Mouse (Mus musculus) CH12.LX (cell line): ENCODE data around the gene Myh1. TPM values are rescaled to one million over a fixed set of nuclear protein-coding genes. Genes with fewer than 3 reads are reported as not detected.

Experiments
- DNase-seq: peaks from one replicate; pipeline ENCODE4 v3.0.0-alpha.2; 2013; ENCODE audit errors: extremely low read depth
- H3K27ac ChIP-seq: 2 replicates; pipeline ENCODE4 v1.5.1; 2012; ENCODE audit warnings: low read depth, mild to moderate bottlenecking, control low read depth, moderate library complexity; ENCODE audit not compliant: insufficient read depth
- H3K27me3 ChIP-seq: replicated peaks from 2 replicates; pipeline ENCODE3; 2012; ENCODE audit warnings: inconsistent platforms
- H3K36me3 ChIP-seq, 2 experiments: replicated peaks in 1 of 2; 2 replicates each; pipeline versions ENCODE3 to v1.6.1; 2012; ENCODE audit warnings: inconsistent platforms in 1 of 2, low read length in 1 of 2, mild to moderate bottlenecking in 1 of 2, mixed read lengths in 1 of 2, moderate library complexity in 1 of 2; ENCODE audit not compliant: control insufficient read depth in 1 of 2, insufficient read depth in 1 of 2
- H3K4me1 ChIP-seq, 2 experiments: 2 replicates each; pipeline ENCODE4 v1.6.1; 2012; ENCODE audit warnings: inconsistent platforms in 1 of 2, moderate library complexity in 1 of 2; ENCODE audit not compliant: insufficient read depth in 2 of 2, control insufficient read depth in 1 of 2
- H3K4me2 ChIP-seq: 2 replicates; pipeline ENCODE4 v1.6.1; 2012; ENCODE audit warnings: low read depth, mild to moderate bottlenecking, control low read depth; ENCODE audit not compliant: poor library complexity, insufficient read depth, severe bottlenecking
- H3K4me3 ChIP-seq, 3 experiments: fragments of 150-350 bp in 1 of 3; sonication (generic) in 1 of 3; replicated peaks in 1 of 3; 2 replicates each; pipeline versions ENCODE3 to v1.5.1; 2011 to 2012; ENCODE audit warnings: low read depth in 2 of 3, low read length in 2 of 3, mild to moderate bottlenecking in 2 of 3, moderate library complexity in 2 of 3, control low read depth in 1 of 3, improper control_type of control experiment in 1 of 3, inconsistent platforms in 1 of 3, mixed read lengths in 1 of 3; ENCODE audit not compliant: poor library complexity in 1 of 3
- H3K79me2 ChIP-seq: replicated peaks from 2 replicates; pipeline ENCODE4 v1.6.1; 2012; ENCODE audit warnings: mild to moderate bottlenecking, moderate library complexity; ENCODE audit not compliant: control insufficient read depth, poor library complexity, insufficient read depth, severe bottlenecking; ENCODE audit errors: extremely low read depth
- H3K9ac ChIP-seq: 2 replicates; pipeline ENCODE4 v1.6.1; 2012; ENCODE audit warnings: low read depth, mild to moderate bottlenecking, control low read depth, moderate library complexity; ENCODE audit not compliant: insufficient read depth
- H3K9me3 ChIP-seq: replicated peaks from 2 replicates; pipeline ENCODE3; 2012; ENCODE audit warnings: low read length, inconsistent platforms, mixed read lengths
- CHD1 ChIP-seq: IDR thresholded peaks from 2 replicates; pipeline ENCODE4 v1.6.1; 2012; ENCODE audit warnings: low read depth, low read length, improper control_type of control experiment, inconsistent platforms
- CHD2 ChIP-seq: IDR thresholded peaks from 2 replicates; pipeline ENCODE4 v1.6.1; 2011; ENCODE audit warnings: low read length, improper control_type of control experiment
- CTCF ChIP-seq, 2 experiments: IDR thresholded peaks in 1 of 2; conservative IDR thresholded peaks in 1 of 2; 2 replicates each; pipeline ENCODE4 v1.5.1; 2011 to 2012; ENCODE audit warnings: low read depth in 2 of 2, low read length in 2 of 2, improper control_type of control experiment in 1 of 2, inconsistent platforms in 1 of 2, mild to moderate bottlenecking in 1 of 2, moderate library complexity in 1 of 2
- ELF1 ChIP-seq: IDR thresholded peaks from 2 replicates; pipeline ENCODE4 v1.6.1; 2014; ENCODE audit warnings: low read depth, mild to moderate bottlenecking, inconsistent platforms, low read length, improper control_type of control experiment
- ETS1 ChIP-seq: conservative IDR thresholded peaks from 2 replicates; pipeline ENCODE4 v1.6.1; 2012; ENCODE audit warnings: low read depth, mild to moderate bottlenecking, inconsistent platforms, low read length, improper control_type of control experiment, moderate library complexity
- HCFC1 ChIP-seq: IDR thresholded peaks from 2 replicates; pipeline ENCODE4 v1.6.1; 2012; ENCODE audit warnings: low read depth, mild to moderate bottlenecking, inconsistent platforms, low read length, improper control_type of control experiment
- JUN ChIP-seq: IDR thresholded peaks from 2 replicates; pipeline ENCODE4 v1.6.1; 2011; ENCODE audit warnings: low read depth, mild to moderate bottlenecking, low read length, improper control_type of control experiment, moderate library complexity; ENCODE audit not compliant: insufficient read depth
- JUND ChIP-seq: conservative IDR thresholded peaks from 2 replicates; pipeline ENCODE4 v1.6.1; 2011; ENCODE audit warnings: low read depth, low read length, improper control_type of control experiment
- KAT2A ChIP-seq: IDR thresholded peaks from 2 replicates; pipeline ENCODE4 v1.6.1; 2012; ENCODE audit warnings: low read length, improper control_type of control experiment, inconsistent platforms; ENCODE audit not compliant: insufficient replicate concordance
- MAX ChIP-seq: IDR thresholded peaks from 2 replicates; pipeline ENCODE4 v1.6.1; 2011; ENCODE audit warnings: low read length, improper control_type of control experiment
- MEF2A ChIP-seq: IDR thresholded peaks from 2 replicates; pipeline ENCODE4 v1.6.1; 2014; ENCODE audit warnings: low read depth, mild to moderate bottlenecking, inconsistent platforms, low read length, improper control_type of control experiment, borderline replicate concordance
- MYC ChIP-seq: IDR thresholded peaks from 2 replicates; pipeline ENCODE4 v1.6.1; 2011; ENCODE audit warnings: low read depth, mild to moderate bottlenecking, improper control_type of control experiment, low read length
- POLR2A ChIP-seq: IDR thresholded peaks from 2 replicates; pipeline ENCODE4 v1.6.1; 2011; ENCODE audit warnings: low read depth, mild to moderate bottlenecking, improper control_type of control experiment, low read length
- POLR2AphosphoS2 ChIP-seq: IDR thresholded peaks from 2 replicates; pipeline ENCODE4 v1.6.1; 2011; ENCODE audit warnings: low read depth, low read length, improper control_type of control experiment
- RAD21 ChIP-seq: IDR thresholded peaks from 2 replicates; pipeline ENCODE4 v1.6.1; 2011; ENCODE audit warnings: low read depth, mild to moderate bottlenecking, low read length, improper control_type of control experiment, moderate library complexity
- RCOR1 ChIP-seq: conservative IDR thresholded peaks from 2 replicates; pipeline ENCODE4 v1.6.1; 2012; ENCODE audit warnings: low read depth, mild to moderate bottlenecking, inconsistent platforms, low read length, improper control_type of control experiment
- SIN3A ChIP-seq: IDR thresholded peaks from 2 replicates; pipeline ENCODE4 v1.6.1; 2012; ENCODE audit warnings: low read length, improper control_type of control experiment, inconsistent platforms
- UBTF ChIP-seq: IDR thresholded peaks from 2 replicates; pipeline ENCODE4 v1.6.1; 2012; ENCODE audit warnings: low read depth, mild to moderate bottlenecking, inconsistent platforms, low read length, improper control_type of control experiment, moderate library complexity
- USF2 ChIP-seq: conservative IDR thresholded peaks from 2 replicates; pipeline ENCODE4 v1.6.1; 2011; ENCODE audit warnings: low read depth, low read length, improper control_type of control experiment
- ZMIZ1 ChIP-seq: IDR thresholded peaks from 2 replicates; pipeline ENCODE4 v1.6.1; 2012; ENCODE audit warnings: low read depth, mild to moderate bottlenecking, inconsistent platforms, low read length, improper control_type of control experiment
- dilution Hi-C: fragments of 300-500 bp; cut with MboI; formaldehyde crosslinking; loops from 2 replicates; pipeline ENCODE4 v1.14.3; 2020; ENCODE audit warnings: low sequenced_read_pairs; ENCODE audit not compliant: extremely low pct_unique_long_range_greater_than_20kb, extremely low pct_ligation_motif_present
- in situ Hi-C: fragments of 300-500 bp; cut with MboI; formaldehyde crosslinking; loops from 3 replicates; pipeline ENCODE4 v1.14.3; 2019; ENCODE audit warnings: low sequenced_read_pairs, low pct_ligation_motif_present, low pct_unique_long_range_greater_than_20kb, mixed read lengths
- polyA plus RNA-seq: library from polyadenylated mRNA; unstranded; fragments of >175 nt; gene quantifications from 2 replicates; pipeline ENCODE4 v1.2.1, GENCODE M21; 2012; ENCODE audit warnings: low read depth; ENCODE audit not compliant: insufficient read length
- total RNA-seq, 2 experiments: library from RNA; depleted of rRNA; stranded (reverse); fragments of 300-350 nt in 1 of 2; fragments of >200 nt in 1 of 2; gene quantifications; 2 replicates each; pipeline ENCODE4 v1.2.3; 2012 to 2014

The Myh1 gene
- total and polyA plus RNA-seq, 3 experiments = 0.04 TPM; not detected in 1

DNA sequence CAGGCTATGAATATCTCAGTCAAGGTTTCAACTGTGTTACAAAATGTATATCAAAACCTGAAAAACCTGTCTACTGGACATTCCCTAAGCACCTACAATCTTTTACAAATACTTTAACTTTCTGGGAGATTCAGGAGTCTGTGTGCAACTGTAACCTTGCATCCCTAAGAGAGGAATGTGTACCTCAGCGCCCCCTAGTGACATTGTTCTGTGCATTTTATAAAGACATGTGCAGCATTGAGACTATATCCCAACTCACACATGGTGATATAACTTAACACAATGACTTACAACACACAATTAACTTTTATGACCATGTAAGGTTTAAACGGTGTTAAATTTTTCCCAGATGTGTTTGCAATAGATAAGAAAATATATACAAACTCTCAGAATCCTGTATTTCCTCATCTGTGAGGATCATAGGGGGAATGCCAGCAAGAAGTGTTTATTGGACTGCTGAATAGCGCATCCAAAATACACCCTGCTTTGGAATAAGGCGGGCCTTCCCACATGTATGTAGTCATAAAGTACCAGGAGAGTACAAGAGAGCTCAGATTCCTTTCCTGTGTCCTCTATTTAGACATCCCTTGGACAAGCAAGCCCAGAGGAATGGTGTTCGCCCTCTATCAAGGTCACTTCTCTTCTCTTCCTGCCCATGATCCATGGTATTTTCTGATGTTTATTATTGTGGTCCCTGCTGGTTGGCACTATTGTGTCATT, 35.9 kb downstream of the Myh1 start (continued):
- TF ChIP-seq ZMIZ1 (no peak), UBTF (no peak), CHD2 (no peak), ELF1 (no peak), POLR2AphosphoS2 (no peak), CTCF (conservative IDR thresholded peaks at IDR 0.05 in 1 of 2, IDR thresholded peaks at IDR 0.05 in 1 of 2; ENCODE audit: low read depth in 2 of 2, low read length in 2 of 2) (peak; percentile 63 to 95), SIN3A (no peak), MEF2A (no peak), USF2 (no peak), ETS1 (no peak), CHD1 (no peak), RCOR1 (no peak), KAT2A (no peak), JUN (no peak), HCFC1 (no peak), RAD21 (peak; percentile 89), MYC (peak; percentile 92), MAX (peak; percentile 61; the same call in 1 of the 2 replicates), JUND (0 out of 2 replicates have a peak, but pooled peaks have one; percentile 17)
- TF ChIP-seq, all 38 proteins: peak for 9

DNA sequence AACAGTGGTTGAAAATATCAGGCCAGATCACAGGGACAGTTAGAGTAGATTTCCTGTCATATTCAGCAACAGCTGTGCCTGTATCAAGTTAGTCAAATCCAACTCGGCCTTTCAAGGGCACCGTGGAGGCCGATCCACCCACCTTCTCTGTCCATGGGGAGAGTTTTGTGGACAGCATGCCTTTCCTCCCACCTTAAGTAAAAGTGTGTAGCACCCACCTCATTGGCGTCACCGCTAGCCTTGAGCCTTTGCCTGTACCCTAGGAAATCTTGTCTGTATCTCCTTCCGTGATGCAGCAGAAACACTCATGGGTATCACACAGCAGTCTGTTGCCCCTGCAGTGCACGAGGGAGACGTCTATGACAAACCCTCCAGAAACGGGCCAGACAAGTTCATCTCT, 36.9 kb downstream of the Myh1 start:
- dilution Hi-C loops (no loop called here), in situ Hi-C loops (no loop called here)
- Histone ChIP-seq H3K36me3 (no peaks in the 10 kb centered on the region), H3K4me3 (no peak overlapping the region), H3K9ac (no peak overlapping the region), H3K9me3 (peaks cover 5% of the 10 kb centered on the region), H3K79me2 (no peaks in the 10 kb centered on the region), H3K27ac (no peak overlapping the region), H3K4me2 (no peak overlapping the region), H3K4me1 (peaks cover 4 to 7% of the 10 kb centered on the region in 2 experiments; a peak in 3 of 4 replicates), H3K27me3 (no peaks in the 10 kb centered on the region)
- no peak for DNase-seq
- TF ChIP-seq CTCF (conservative IDR thresholded peaks at IDR 0.05 in 1 of 2, IDR thresholded peaks at IDR 0.05 in 1 of 2; ENCODE audit: low read depth in 2 of 2, low read length in 2 of 2) = no peak
- no peak for TF ChIP-seq POLR2A
